Mouse (Mus musculus): ENCODE data around the gene Cyb5d2. TPM values are rescaled to one million over a fixed set of nuclear protein-coding genes. Genes with fewer than 3 reads are reported as not detected.

The Cyb5d2 gene
- total and polyA plus RNA-seq, 2 experiments from 2014 or later: 7.3 to 10.2 TPM

- no peak for TF ChIP-seq EP300 (IDR thresholded peaks at IDR 0.05; ENCODE audit: low read depth)
- no peak for TF ChIP-seq CTCF (IDR thresholded peaks at IDR 0.05; ENCODE audit: low read depth)
Measured at GRCm38 (mm10) chr11:72806556-72806955, 10.6 kb upstream of the Cyb5d2 start.

DNA sequence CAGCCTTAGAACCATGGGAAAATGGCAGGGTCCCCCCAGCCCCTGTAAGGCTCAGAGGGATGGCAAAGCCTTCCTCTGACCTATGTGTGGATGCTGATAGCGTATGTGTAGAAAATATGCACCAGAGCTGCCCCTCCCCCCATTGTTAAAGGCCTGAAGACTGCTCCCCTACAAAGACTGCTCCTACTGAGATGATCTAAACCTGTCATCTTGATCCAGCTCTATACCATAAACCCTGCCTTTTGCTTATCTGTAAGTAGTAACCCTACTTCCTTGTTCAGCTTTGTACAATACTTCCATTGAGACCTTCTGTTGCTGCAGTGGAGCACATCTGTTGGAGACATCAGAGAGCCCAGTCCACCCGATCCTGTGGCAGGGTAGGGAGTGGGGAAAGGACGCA lies 9.3 kb upstream of the Cyb5d2 start:
- Histone ChIP-seq H3K4me1 (ENCODE audit: control insufficient read depth, insufficient read depth) (peaks cover 46% of the 10 kb centered on the region), H3K4me3 (ENCODE audit: low read depth, low read length) (no peak overlapping the region), H3K36me3 (replicated peaks; ENCODE audit: control insufficient read depth, insufficient read depth, low read length) (no peaks in the 10 kb centered on the region), H3K9me3 (replicated peaks; ENCODE audit: control insufficient read depth, low read length) (no peaks in the 10 kb centered on the region), H3K9ac (replicated peaks; ENCODE audit: low read depth, low read length) (no peak overlapping the region), H3K4me2 (ENCODE audit: low read depth, low read length) (no peak overlapping the region), H3K27me3 (ENCODE audit: control insufficient read depth, insufficient read depth, low read length) (no peaks in the 10 kb centered on the region), H3K27ac (ENCODE audit: low read depth) (no peak overlapping the region)
- TF ChIP-seq EP300 (IDR thresholded peaks at IDR 0.05; ENCODE audit: low read depth) (no peak), CTCF (IDR thresholded peaks at IDR 0.05; ENCODE audit: low read depth) (no peak)
- 74% methylated on average over 3 of the region's 3 CpGs for WGBS
- no peak for ATAC-seq (ENCODE audit: insufficient read depth, low read depth)
- no peak for DNase-seq (ENCODE audit: low spot score)

More at GRCm38 (mm10) chr11:72806556-72806955, 10.6 kb upstream of the Cyb5d2 start:
- H3K9ac ChIP-seq (replicated peaks; ENCODE audit: low read depth, low read length): no peak overlapping the region
- no peak for ATAC-seq (ENCODE audit: insufficient read depth, low read depth)
- no peak overlapping the region for H3K4me3 ChIP-seq (ENCODE audit: low read depth, low read length)
- no peaks in the 10 kb centered on the region for H3K9me3 ChIP-seq (replicated peaks; ENCODE audit: control insufficient read depth, low read length)
- H3K4me2 ChIP-seq (ENCODE audit: low read depth, low read length): no peak overlapping the region
- peak overlapping the region; percentile 22; the same call in 1 of the 2 replicates for H3K27ac ChIP-seq (ENCODE audit: low read depth)
- WGBS: 49% methylated on average over 2 of the region's 2 CpGs
- H3K4me1 ChIP-seq (ENCODE audit: control insufficient read depth, insufficient read depth): peaks cover 46% of the 10 kb centered on the region
- DNase-seq (ENCODE audit: low spot score): no peak
- no peaks in the 10 kb centered on the region for H3K36me3 ChIP-seq (replicated peaks; ENCODE audit: control insufficient read depth, insufficient read depth, low read length)
- H3K27me3 ChIP-seq (ENCODE audit: control insufficient read depth, insufficient read depth, low read length): no peaks in the 10 kb centered on the region

GRCm38 (mm10) chr11:72804586-72804985 lies 8.6 kb upstream of the Cyb5d2 start:
- H3K27me3 ChIP-seq (ENCODE audit: control insufficient read depth, insufficient read depth, low read length): no peaks in the 10 kb centered on the region
- no peak for TF ChIP-seq EP300 (IDR thresholded peaks at IDR 0.05; ENCODE audit: low read depth)
- H3K36me3 ChIP-seq (replicated peaks; ENCODE audit: control insufficient read depth, insufficient read depth, low read length): no peaks in the 10 kb centered on the region
- no peak overlapping the region for H3K4me3 ChIP-seq (ENCODE audit: low read depth, low read length)
- H3K9me3 ChIP-seq (replicated peaks; ENCODE audit: control insufficient read depth, low read length): no peaks in the 10 kb centered on the region
- DNase-seq (ENCODE audit: low spot score): no peak
- no peak overlapping the region for H3K9ac ChIP-seq (replicated peaks; ENCODE audit: low read depth, low read length)
- peak; percentile 63 for ATAC-seq (ENCODE audit: insufficient read depth, low read depth)
- peaks cover 46% of the 10 kb centered on the region for H3K4me1 ChIP-seq (ENCODE audit: control insufficient read depth, insufficient read depth)
- H3K4me2 ChIP-seq (ENCODE audit: low read depth, low read length): peak overlapping the region; percentile 8; the same call in 1 of the 2 replicates
- peak overlapping the region; percentile 44 for H3K27ac ChIP-seq (ENCODE audit: low read depth)

DNA sequence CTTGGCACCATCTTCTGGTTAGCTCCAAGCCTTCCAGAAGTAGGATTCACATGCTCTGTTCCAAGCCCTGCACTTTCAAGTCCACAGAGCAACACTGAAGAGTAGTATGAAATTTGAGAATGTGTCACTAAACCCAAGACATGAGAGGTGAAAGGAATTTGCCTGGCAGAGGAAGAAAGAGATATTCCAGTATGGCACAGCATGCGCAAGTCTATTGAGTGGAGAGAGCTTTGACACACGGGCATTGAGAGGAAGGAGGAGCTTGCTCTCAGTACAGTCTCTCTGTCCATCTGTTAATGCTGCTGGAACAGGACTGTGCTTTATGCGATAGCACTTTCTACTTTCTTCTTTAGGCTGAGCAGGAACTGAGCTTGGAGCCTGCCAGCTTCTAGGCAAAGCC lies 7.1 kb upstream of the Cyb5d2 start:
- WGBS: 37% methylated on average over 3 of the region's 3 CpGs
- ATAC-seq (ENCODE audit: insufficient read depth, low read depth): peak; percentile 71

GRCm38 (mm10) chr11:72801182-72801581 lies 5.2 kb upstream of the Cyb5d2 start:
- H3K4me3 ChIP-seq (ENCODE audit: low read depth, low read length): no peak overlapping the region
- ATAC-seq (ENCODE audit: insufficient read depth, low read depth) (no peak), DNase-seq (ENCODE audit: low spot score) (no peak)
- H3K9me3 ChIP-seq (replicated peaks; ENCODE audit: control insufficient read depth, low read length): no peaks in the 10 kb centered on the region
- no peaks in the 10 kb centered on the region for H3K36me3 ChIP-seq (replicated peaks; ENCODE audit: control insufficient read depth, insufficient read depth, low read length)
- H3K4me2 ChIP-seq (ENCODE audit: low read depth, low read length): no peak overlapping the region
- no peaks in the 10 kb centered on the region for H3K27me3 ChIP-seq (ENCODE audit: control insufficient read depth, insufficient read depth, low read length)
- H3K27ac ChIP-seq (ENCODE audit: low read depth): no peak overlapping the region
- TF ChIP-seq CTCF (IDR thresholded peaks at IDR 0.05; ENCODE audit: low read depth): no peak
- TF ChIP-seq EP300 (IDR thresholded peaks at IDR 0.05; ENCODE audit: low read depth): no peak
- peaks cover 48% of the 10 kb centered on the region for H3K4me1 ChIP-seq (ENCODE audit: control insufficient read depth, insufficient read depth)
- H3K9ac ChIP-seq (replicated peaks; ENCODE audit: low read depth, low read length): no peak overlapping the region

More for the DNA sequence above, 7.1 kb upstream of the Cyb5d2 start:
- Histone ChIP-seq H3K36me3 (replicated peaks; ENCODE audit: control insufficient read depth, insufficient read depth, low read length) (no peaks in the 10 kb centered on the region), H3K4me1 (ENCODE audit: control insufficient read depth, insufficient read depth) (peaks cover 46% of the 10 kb centered on the region), H3K27ac (ENCODE audit: low read depth) (peak overlapping the region; percentile 68), H3K9me3 (replicated peaks; ENCODE audit: control insufficient read depth, low read length) (no peaks in the 10 kb centered on the region), H3K27me3 (ENCODE audit: control insufficient read depth, insufficient read depth, low read length) (no peaks in the 10 kb centered on the region), H3K4me3 (ENCODE audit: low read depth, low read length) (no peak overlapping the region), H3K9ac (replicated peaks; ENCODE audit: low read depth, low read length) (no peak overlapping the region), H3K4me2 (ENCODE audit: low read depth, low read length) (peak overlapping the region; percentile 13; the same call in 1 of the 2 replicates)
- peak; percentile 74 for DNase-seq (ENCODE audit: low spot score)
- no peak for TF ChIP-seq EP300 (IDR thresholded peaks at IDR 0.05; ENCODE audit: low read depth)
- TF ChIP-seq CTCF (IDR thresholded peaks at IDR 0.05; ENCODE audit: low read depth): no peak

GRCm38 (mm10) chr11:72798112-72798511 lies 2.2 kb upstream of the Cyb5d2 start:
- Histone ChIP-seq H3K36me3 (replicated peaks; ENCODE audit: control insufficient read depth, insufficient read depth, low read length) (no peaks in the 10 kb centered on the region), H3K4me3 (ENCODE audit: low read depth, low read length) (no peak overlapping the region), H3K9me3 (replicated peaks; ENCODE audit: control insufficient read depth, low read length) (no peaks in the 10 kb centered on the region), H3K27me3 (ENCODE audit: control insufficient read depth, insufficient read depth, low read length) (no peaks in the 10 kb centered on the region), H3K9ac (replicated peaks; ENCODE audit: low read depth, low read length) (no peak overlapping the region), H3K4me2 (ENCODE audit: low read depth, low read length) (no peak overlapping the region), H3K4me1 (ENCODE audit: control insufficient read depth, insufficient read depth) (peaks cover 22% of the 10 kb centered on the region), H3K27ac (ENCODE audit: low read depth) (no peak overlapping the region)
- ATAC-seq (ENCODE audit: insufficient read depth, low read depth) (no peak), DNase-seq (ENCODE audit: low spot score) (no peak)
- TF ChIP-seq CTCF (IDR thresholded peaks at IDR 0.05; ENCODE audit: low read depth): no peak
- no peak for TF ChIP-seq EP300 (IDR thresholded peaks at IDR 0.05; ENCODE audit: low read depth)
